28 mouse cellular contexts compared by ENCODE assay signal in genomic region chr3:147325522-147325921, GRCm38 (mm10).
"Had no signal": no experiment of that assay in that cellular context is flagged by ENCODE, and none has a peak within 500 bp of the region (broad histone marks: within the 10 kb centered on the region; RNA-seq: fewer than 3 reads in every experiment).

No protein-coding gene starts in this region.

- DNase-seq: cerebellum, adult 2 months; cerebellum, adult 8-10 months; cerebellum, adult 9-10 months; cerebellum, adult 9-11 months; cerebellum, postnatal 10 days; cerebellum, postnatal 14 days; cerebellum, postnatal 25 days; cerebellum, postnatal 36 days; embryo, embryonic 11 days; forebrain, postnatal 0 days; gastrocnemius, adult 2 months; gastrocnemius, postnatal 10 days; gastrocnemius, postnatal 14 days; gastrocnemius, postnatal 25 days; gastrocnemius, postnatal 36 days; heart, adult 18-20 months; heart, adult 2 months had no signal

- ATAC-seq: forebrain, embryonic 13.5 days; forebrain, embryonic 14.5 days; forebrain, embryonic 15.5 days; forebrain, embryonic 16.5 days; forebrain, postnatal 0 days had no signal

- H3K4me1 ChIP-seq: embryonic facial prominence, embryonic 10.5 days; embryonic facial prominence, embryonic 12.5 days; embryonic facial prominence, embryonic 13.5 days; embryonic facial prominence, embryonic 15.5 days; forebrain, embryonic 10.5 days; forebrain, embryonic 12.5 days; forebrain, embryonic 13.5 days; forebrain, embryonic 15.5 days had no signal

- H3K27me3 ChIP-seq: embryonic facial prominence, embryonic 12.5 days; embryonic facial prominence, embryonic 13.5 days; embryonic facial prominence, embryonic 15.5 days; forebrain, embryonic 12.5 days; forebrain, embryonic 13.5 days; forebrain, embryonic 15.5 days had no signal

- H3K4me2 ChIP-seq: embryonic facial prominence, embryonic 12.5 days; embryonic facial prominence, embryonic 13.5 days; embryonic facial prominence, embryonic 15.5 days; forebrain, embryonic 12.5 days; forebrain, embryonic 13.5 days; forebrain, embryonic 15.5 days had no signal

- H3K9ac ChIP-seq: embryonic facial prominence, embryonic 12.5 days; embryonic facial prominence, embryonic 13.5 days; embryonic facial prominence, embryonic 15.5 days; forebrain, embryonic 12.5 days; forebrain, embryonic 13.5 days; forebrain, embryonic 15.5 days; forebrain, postnatal 0 days had no signal

- H3K36me3 ChIP-seq: embryonic facial prominence, embryonic 10.5 days; embryonic facial prominence, embryonic 12.5 days; embryonic facial prominence, embryonic 13.5 days; embryonic facial prominence, embryonic 15.5 days; forebrain, embryonic 10.5 days; forebrain, embryonic 12.5 days; forebrain, embryonic 15.5 days had no signal

- H3K9me3 ChIP-seq: embryonic facial prominence, embryonic 10.5 days; embryonic facial prominence, embryonic 12.5 days; embryonic facial prominence, embryonic 13.5 days; embryonic facial prominence, embryonic 15.5 days; forebrain, embryonic 10.5 days; forebrain, embryonic 12.5 days; forebrain, embryonic 13.5 days; forebrain, embryonic 15.5 days had no signal

- H3K27ac ChIP-seq: embryonic facial prominence, embryonic 10.5 days; embryonic facial prominence, embryonic 12.5 days; embryonic facial prominence, embryonic 13.5 days; embryonic facial prominence, embryonic 15.5 days; forebrain, embryonic 10.5 days; forebrain, embryonic 12.5 days; forebrain, embryonic 13.5 days; forebrain, embryonic 15.5 days; gastrocnemius, adult 2 months; heart, adult 2 months had no signal

- H3K4me3 ChIP-seq: embryonic facial prominence, embryonic 10.5 days; embryonic facial prominence, embryonic 12.5 days; embryonic facial prominence, embryonic 13.5 days; embryonic facial prominence, embryonic 15.5 days; erythroblast, embryonic 14.5 days; forebrain, embryonic 10.5 days; forebrain, embryonic 12.5 days; forebrain, embryonic 13.5 days; forebrain, embryonic 15.5 days; gastrocnemius, adult 2 months; heart, adult 2 months had no signal
